Mouse (Mus musculus) forebrain, embryonic 15.5 days (tissue): ENCODE results near the gene Rem1. TPM values are rescaled to one million over a fixed set of nuclear protein-coding genes. Genes with fewer than 3 reads are reported as not detected.
A peak's percentile ranks its signal among the peaks of the same experiment; 100 is the strongest.

Experiments used
- ATAC-seq: fragments of 200-750 bp; cut with Nextera tagmentation; replicated peaks from 2 replicates; pipeline ENCODE4 v1.8.0; 2017; ENCODE audit warnings: mild to moderate bottlenecking, moderate TSS enrichment, moderate library complexity
- H3K27ac ChIP-seq: fragments of 300-500 bp; sonication (generic); replicated peaks from 2 replicates; pipeline ENCODE4 v1.5.1; 2015; ENCODE audit warnings: mild to moderate bottlenecking, inconsistent platforms
- H3K27me3 ChIP-seq: fragments of 300-500 bp; sonication (generic); 2 replicates; pipeline ENCODE4 v1.6.1; 2015; ENCODE audit warnings: inconsistent platforms
- H3K36me3 ChIP-seq: fragments of 300-500 bp; sonication (generic); 2 replicates; pipeline ENCODE4 v1.6.1; 2015; ENCODE audit warnings: mild to moderate bottlenecking, inconsistent platforms
- H3K4me1 ChIP-seq: fragments of 300-500 bp; sonication (generic); 2 replicates; pipeline ENCODE4 v1.6.1; 2015; ENCODE audit warnings: inconsistent platforms
- H3K4me2 ChIP-seq: fragments of 300-500 bp; sonication (generic); replicated peaks from 2 replicates; pipeline ENCODE4 v1.6.1; 2015; ENCODE audit warnings: mild to moderate bottlenecking, inconsistent platforms
- H3K4me3 ChIP-seq: fragments of 300-500 bp; sonication (generic); 2 replicates; pipeline ENCODE4 v1.5.1; 2015; ENCODE audit warnings: mild to moderate bottlenecking, inconsistent platforms
- H3K9ac ChIP-seq: fragments of 300-500 bp; sonication (generic); replicated peaks from 2 replicates; pipeline ENCODE4 v1.6.1; 2015; ENCODE audit warnings: mild to moderate bottlenecking, inconsistent platforms
- H3K9me3 ChIP-seq: fragments of 300-500 bp; sonication (generic); 2 replicates; pipeline ENCODE4 v1.6.1; 2016; ENCODE audit warnings: inconsistent platforms
- WGBS: fragments of 180-500 bp; shearing (Covaris S2); methylation state at CpG from one replicate; pipeline ENCODE4 v1.1.7; 2015; ENCODE audit warnings: mixed read lengths; 5-methylcytosine and 5-hydroxymethylcytosine counted together
- polyA plus RNA-seq: library from polyadenylated mRNA; unstranded; fragments of >200 nt; fragmentation: Nextera tagmentation; extraction: Ambion mirVana; gene quantifications from 2 replicates; pipeline ENCODE4 v1.2.1, GENCODE M21; 2015

Rem1 gene
- polyA plus RNA-seq, result 0.36 and 0.62 TPM in 2 replicates

DNA sequence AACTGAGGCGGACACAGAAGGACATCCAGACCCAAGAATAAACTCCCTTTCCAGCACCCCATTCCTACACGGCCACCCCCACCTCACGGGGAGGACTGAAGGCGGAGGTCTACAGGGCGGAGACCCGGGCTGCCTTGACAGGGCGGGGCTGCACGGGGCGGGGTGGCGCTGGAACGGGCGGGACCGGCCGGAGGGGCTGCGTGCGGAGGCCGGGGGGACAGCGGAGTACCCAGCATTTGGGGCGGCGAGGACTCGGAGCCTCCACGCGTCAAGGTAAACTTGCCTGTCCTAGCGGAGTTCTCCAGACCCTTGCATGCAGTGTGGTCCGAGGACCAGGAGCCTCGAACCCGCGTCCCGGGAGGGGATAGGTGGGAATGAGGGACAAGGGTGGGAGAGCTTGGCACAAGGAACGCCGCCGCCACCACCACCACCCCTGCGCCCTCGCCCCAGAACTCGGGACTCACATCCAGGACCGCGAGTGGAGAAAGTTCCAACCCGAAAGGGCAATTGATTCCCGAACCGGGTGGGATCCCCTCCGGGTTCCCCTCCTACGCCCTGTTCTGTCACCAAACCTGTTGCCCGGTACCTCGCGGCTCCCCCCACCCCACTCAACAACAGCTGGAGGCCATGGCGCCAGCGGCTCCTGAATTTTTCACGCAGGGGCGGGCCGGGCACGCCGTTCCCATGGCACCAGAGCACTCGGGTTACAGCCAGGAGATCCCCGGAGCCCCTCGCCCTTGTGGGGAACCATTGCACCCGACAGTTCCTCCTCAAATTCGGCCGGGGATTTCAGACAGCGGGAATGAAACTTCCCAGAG is at the start of gene Rem1:
Gene Rem1, plus strand, starts transcription at position 178 of the 818 bp plus-strand sequence.
- H3K36me3 ChIP-seq, result no peaks in the 10 kb centered on the region
- no peak for ATAC-seq
- no peak within 1 kb of the TSS for H3K27ac ChIP-seq
- H3K4me1 ChIP-seq, result peaks cover 12% of the 10 kb centered on the region
- H3K27me3 ChIP-seq, result peaks cover 38% of the 10 kb centered on the region
- 1% methylated on average over 59 of the region's 59 CpGs for WGBS
- H3K9me3 ChIP-seq, result no peaks in the 10 kb centered on the region
- peak within 1 kb of the TSS; percentile 47 for H3K4me2 ChIP-seq
- no peak within 1 kb of the TSS; the same call in 1 of the 2 replicates for H3K9ac ChIP-seq
- H3K4me3 ChIP-seq, result peak within 1 kb of the TSS; percentile 32

DNA sequence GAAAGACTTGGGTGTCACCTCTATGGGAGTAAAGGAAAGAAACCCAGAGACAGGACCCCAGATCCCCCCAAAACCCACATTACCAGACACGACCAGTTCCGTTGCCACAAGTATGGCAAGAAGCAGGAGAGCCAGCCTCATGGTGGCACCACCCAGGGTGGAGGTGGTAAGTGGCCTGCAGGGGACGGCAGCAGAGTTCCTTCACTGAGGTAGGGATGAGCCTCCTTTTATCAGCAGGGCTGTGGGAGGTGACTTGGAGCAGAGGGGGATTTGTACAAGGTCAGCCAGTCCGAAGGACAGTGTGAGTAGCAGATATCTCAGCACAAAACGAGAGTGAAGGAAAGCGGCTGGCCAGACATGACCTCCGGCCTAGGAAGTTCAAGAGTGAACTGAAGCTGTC is 46.6 kb upstream of the Rem1 start, which contains the start of gene Defb19:
Gene Defb19, minus strand, starts transcription at position 206 of the 400 bp plus-strand sequence.
- no peaks in the 10 kb centered on the region for H3K27me3 ChIP-seq
- no peak within 1 kb of the TSS for H3K4me2 ChIP-seq
- no peaks in the 10 kb centered on the region for H3K9me3 ChIP-seq
- 75% methylated on average over 7 of the region's 7 CpGs for WGBS
- H3K4me3 ChIP-seq, result no peak within 1 kb of the TSS
- no peak within 1 kb of the TSS for H3K27ac ChIP-seq
- no peak within 1 kb of the TSS for H3K9ac ChIP-seq
- H3K36me3 ChIP-seq, result no peaks in the 10 kb centered on the region
- H3K4me1 ChIP-seq, result no peaks in the 10 kb centered on the region
- ATAC-seq, result no peak

- no peak overlapping the region for H3K4me2 ChIP-seq
- WGBS, result 91% methylated on average over 11 of the region's 11 CpGs
- no peak overlapping the region for H3K27ac ChIP-seq
- no peaks in the 10 kb centered on the region for H3K36me3 ChIP-seq
- H3K4me1 ChIP-seq, result no peaks in the 10 kb centered on the region
- no peaks in the 10 kb centered on the region for H3K27me3 ChIP-seq
- no peak overlapping the region for H3K9ac ChIP-seq
- no peak for ATAC-seq
- no peaks in the 10 kb centered on the region for H3K9me3 ChIP-seq
- H3K4me3 ChIP-seq, result no peak overlapping the region
These were observed 46.1 kb upstream of the Rem1 start for GRCm38 (mm10) chr2:152580612-152581011.

GRCm38 (mm10) chr2:152586926-152587560 is 39.7 kb upstream of the Rem1 start:
- Histone ChIP-seq H3K4me1 (no peaks in the 10 kb centered on the region; the same call in 1 of the 2 replicates), H3K9ac (no peak overlapping the region), H3K36me3 (no peaks in the 10 kb centered on the region), H3K4me3 (no peak overlapping the region), H3K4me2 (no peak overlapping the region), H3K27me3 (no peaks in the 10 kb centered on the region), H3K27ac (no peak overlapping the region), H3K9me3 (no peaks in the 10 kb centered on the region)
- ATAC-seq, result no peak
- 75% methylated on average over 4 of the region's 4 CpGs for WGBS

- no peaks in the 10 kb centered on the region for H3K9me3 ChIP-seq
- ATAC-seq, result no peak
- no peaks in the 10 kb centered on the region for H3K27me3 ChIP-seq
- H3K4me2 ChIP-seq, result no peak overlapping the region
- no peak overlapping the region for H3K4me3 ChIP-seq
- H3K9ac ChIP-seq, result no peak overlapping the region
- H3K27ac ChIP-seq, result no peak overlapping the region
- no peaks in the 10 kb centered on the region; the same call in 1 of the 2 replicates for H3K4me1 ChIP-seq
- WGBS, result 34% methylated on average over 2 of the region's 2 CpGs
- no peaks in the 10 kb centered on the region for H3K36me3 ChIP-seq
These were observed 38.3 kb upstream of the Rem1 start for GRCm38 (mm10) chr2:152588450-152588849.

GRCm38 (mm10) chr2:152589021-152589420 is 37.7 kb upstream of the Rem1 start:
- no peaks in the 10 kb centered on the region for H3K27me3 ChIP-seq
- no peaks in the 10 kb centered on the region for H3K9me3 ChIP-seq
- 36% methylated on average over 6 of the region's 6 CpGs for WGBS
- H3K4me2 ChIP-seq, result no peak overlapping the region
- H3K4me3 ChIP-seq, result no peak overlapping the region
- H3K36me3 ChIP-seq, result no peaks in the 10 kb centered on the region
- ATAC-seq, result no peak
- H3K9ac ChIP-seq, result no peak overlapping the region
- no peak overlapping the region for H3K27ac ChIP-seq
- no peaks in the 10 kb centered on the region; the same call in 1 of the 2 replicates for H3K4me1 ChIP-seq

GRCm38 (mm10) chr2:152599299-152599698 is 27.5 kb upstream of the Rem1 start, which contains the start of gene Defb45:
Gene Defb45 (minus strand): TSS chr2:152599399.
- Histone ChIP-seq H3K4me1 (no peaks in the 10 kb centered on the region), H3K27ac (no peak within 1 kb of the TSS), H3K4me3 (no peak within 1 kb of the TSS), H3K36me3 (no peaks in the 10 kb centered on the region), H3K27me3 (no peaks in the 10 kb centered on the region), H3K4me2 (no peak within 1 kb of the TSS), H3K9ac (no peak within 1 kb of the TSS), H3K9me3 (no peaks in the 10 kb centered on the region)
- WGBS, result 66% methylated on average over 7 of the region's 7 CpGs
- ATAC-seq, result no peak

DNA sequence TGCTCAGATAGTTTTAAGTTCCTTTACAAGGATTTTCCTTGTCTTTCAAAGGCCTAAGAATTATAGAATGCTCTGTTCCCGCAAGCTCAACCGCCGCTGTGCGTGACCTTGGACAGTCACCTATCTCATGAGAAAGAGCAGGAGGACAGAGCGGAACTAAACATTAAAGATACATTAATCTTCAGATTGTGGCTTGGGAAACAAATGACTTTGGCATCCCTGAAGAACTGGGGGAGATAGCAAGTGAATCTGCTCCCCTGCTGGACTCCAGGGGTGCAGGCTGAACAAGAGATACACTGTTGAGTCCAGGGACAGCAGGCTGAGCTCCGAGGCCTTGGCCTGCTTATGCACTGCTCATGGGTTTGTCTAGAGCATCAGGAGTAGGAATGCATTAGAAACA is 26.7 kb upstream of the Rem1 start:
- H3K4me1 ChIP-seq, result no peaks in the 10 kb centered on the region
- no peak overlapping the region for H3K4me2 ChIP-seq
- H3K27ac ChIP-seq, result no peak overlapping the region
- ATAC-seq, result no peak
- no peaks in the 10 kb centered on the region for H3K36me3 ChIP-seq
- no peaks in the 10 kb centered on the region for H3K9me3 ChIP-seq
- no peak overlapping the region for H3K4me3 ChIP-seq
- H3K27me3 ChIP-seq, result no peaks in the 10 kb centered on the region
- no peak overlapping the region for H3K9ac ChIP-seq
- 92% methylated on average over 6 of the region's 6 CpGs for WGBS

DNA sequence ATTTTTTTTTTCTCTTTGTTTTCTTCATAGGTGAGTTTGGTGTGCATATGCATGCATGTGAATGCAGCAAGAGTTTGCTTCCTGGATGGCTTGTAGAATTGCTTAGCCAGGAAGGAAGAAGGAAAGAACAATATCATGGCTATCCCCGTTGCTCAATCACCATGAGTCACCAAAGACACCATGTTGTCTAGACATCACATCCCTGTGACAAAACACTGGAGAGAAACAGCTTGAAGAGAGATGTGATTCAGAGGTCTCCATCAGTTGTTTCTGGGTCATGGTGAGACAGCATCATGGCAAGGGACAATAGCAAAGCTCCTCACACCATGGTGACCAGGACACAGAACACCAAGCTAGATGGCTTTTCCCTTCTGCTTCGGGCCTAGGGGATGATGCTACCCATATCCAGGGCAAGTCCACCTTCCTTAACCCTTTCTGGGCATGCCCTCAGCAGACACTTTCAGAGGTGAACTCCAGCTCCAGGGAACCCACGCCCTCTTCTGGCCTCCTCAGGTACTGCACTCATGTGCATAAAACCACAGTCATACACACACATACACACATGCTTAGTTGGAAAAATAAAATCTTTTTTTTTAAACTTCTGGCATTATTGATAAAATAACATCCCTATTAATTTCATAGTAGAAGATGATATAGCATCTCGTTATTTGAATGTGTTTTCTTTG is 25.3 kb upstream of the Rem1 start:
- H3K4me1 ChIP-seq, result no peaks in the 10 kb centered on the region
- no peaks in the 10 kb centered on the region for H3K27me3 ChIP-seq
- WGBS, result 71% methylated on average over 4 of the region's 4 CpGs
- H3K9ac ChIP-seq, result no peak overlapping the region
- ATAC-seq, result no peak
- no peak overlapping the region for H3K4me2 ChIP-seq
- no peak overlapping the region for H3K4me3 ChIP-seq
- no peaks in the 10 kb centered on the region for H3K9me3 ChIP-seq
- H3K27ac ChIP-seq, result no peak overlapping the region
- no peaks in the 10 kb centered on the region for H3K36me3 ChIP-seq

GRCm38 (mm10) chr2:152604057-152604456 is 22.7 kb upstream of the Rem1 start, which contains the start of gene Defb36:
Gene Defb36 (plus strand): TSS chr2:152604327.
- no peaks in the 10 kb centered on the region for H3K9me3 ChIP-seq
- H3K27me3 ChIP-seq, result no peaks in the 10 kb centered on the region
- H3K4me1 ChIP-seq, result no peaks in the 10 kb centered on the region
- no peak within 1 kb of the TSS for H3K4me2 ChIP-seq
- no peak within 1 kb of the TSS for H3K9ac ChIP-seq
- H3K27ac ChIP-seq, result no peak within 1 kb of the TSS
- no peak for ATAC-seq
- no peaks in the 10 kb centered on the region for H3K36me3 ChIP-seq
- WGBS, result 85% methylated on average over 15 of the region's 15 CpGs
- H3K4me3 ChIP-seq, result no peak within 1 kb of the TSS

DNA sequence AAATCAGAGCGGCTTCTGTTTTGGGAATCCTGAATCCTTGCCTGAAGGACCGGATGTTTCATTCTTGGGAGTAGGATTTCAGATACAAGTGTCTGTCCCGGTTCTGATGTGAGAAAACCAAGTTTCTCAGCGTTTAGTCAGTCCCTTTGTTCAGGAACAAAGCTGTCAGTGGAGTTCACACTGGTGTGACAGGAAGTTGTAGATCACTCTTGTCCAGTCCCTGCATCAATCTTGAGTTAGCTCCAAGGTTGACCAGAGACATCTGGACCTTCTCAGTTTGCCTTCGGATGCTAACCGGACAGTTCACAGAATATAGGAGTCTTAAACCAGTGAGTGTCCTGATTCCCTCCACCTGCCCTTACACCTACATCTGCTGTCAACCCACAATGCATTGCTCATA is 19.0 kb upstream of the Rem1 start:
- no peaks in the 10 kb centered on the region for H3K36me3 ChIP-seq
- no peaks in the 10 kb centered on the region for H3K27me3 ChIP-seq
- no peaks in the 10 kb centered on the region for H3K9me3 ChIP-seq
- no peak overlapping the region for H3K4me3 ChIP-seq
- ATAC-seq, result no peak
- no peak overlapping the region for H3K4me2 ChIP-seq
- no peaks in the 10 kb centered on the region for H3K4me1 ChIP-seq
- H3K9ac ChIP-seq, result no peak overlapping the region
- no peak overlapping the region for H3K27ac ChIP-seq
- WGBS, result 79% methylated on average over 6 of the region's 6 CpGs

- Histone ChIP-seq H3K9ac (no peak overlapping the region), H3K27ac (no peak overlapping the region), H3K4me3 (no peak overlapping the region), H3K36me3 (no peaks in the 10 kb centered on the region), H3K27me3 (no peaks in the 10 kb centered on the region), H3K4me2 (no peak overlapping the region), H3K4me1 (no peaks in the 10 kb centered on the region), H3K9me3 (no peaks in the 10 kb centered on the region)
- no peak for ATAC-seq
- 82% methylated on average over 1 of the region's 1 CpGs for WGBS
These were observed 18.0 kb upstream of the Rem1 start for GRCm38 (mm10) chr2:152608719-152609118.
